Comparison of ENCODE assay signal across 8 mouse cellular contexts in the genomic region with DNA sequence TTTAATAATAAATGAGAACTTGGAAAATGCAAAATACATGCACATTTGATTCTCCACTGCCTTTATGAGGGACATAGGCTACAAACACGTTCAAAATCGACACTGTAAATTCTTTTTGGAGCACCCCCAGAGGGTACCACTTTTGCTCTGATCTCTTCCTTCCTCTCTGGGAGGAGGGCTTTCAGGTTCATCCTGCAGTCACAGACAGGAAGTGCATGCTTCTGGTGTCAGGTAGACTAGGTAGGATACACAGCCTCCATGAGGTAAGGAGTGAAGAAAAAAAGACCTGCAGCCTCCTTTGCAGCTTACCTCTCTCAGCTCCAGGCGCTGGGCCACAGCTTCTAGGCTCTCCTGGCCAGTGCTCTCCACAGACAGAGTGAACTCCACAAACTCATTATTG. TPM values are rescaled to one million over a fixed set of nuclear protein-coding genes. Genes with fewer than 3 reads are reported as not detected.
DNase-seq lines count a peak whose midpoint lies in the region; ATAC-seq and TF ChIP-seq lines count a peak whose summit lies in the region.

No protein-coding gene starts in this region.

- DNase-seq in heart, postnatal 4 days: no peak
- DNase-seq in G1E (ENCODE audit: low spot score): no peak
- DNase-seq in midbrain, embryonic 10.5 days (ENCODE audit: low spot score): no peak
- no peak for DNase-seq in embryo, embryonic 10 days (ENCODE audit: low spot score)
- no peak for DNase-seq in right cerebral cortex, adult 2 months (ENCODE audit: low spot score in 2 of 2)
- DNase-seq in ovary, postnatal 36 days (ENCODE audit: low spot score): no peak

- no peak for TF ChIP-seq CTCF in G1E (IDR thresholded peaks at IDR 0.05; ENCODE audit: low read depth, low read length)

- H3K36me3 ChIP-seq in heart, embryonic 14.5 days (ENCODE audit: control insufficient read depth, insufficient read depth, low read length): peaks cover 16% of the 10 kb centered on the region; the same call in 1 of the 2 replicates
- H3K36me3 ChIP-seq in G1E (replicated peaks): peaks cover 31% of the 10 kb centered on the region
- no peaks in the 10 kb centered on the region for H3K36me3 ChIP-seq in hindbrain, embryonic 13.5 days
- peaks cover 22% of the 10 kb centered on the region for H3K36me3 ChIP-seq in midbrain, embryonic 10.5 days

- H3K4me3 ChIP-seq in heart, embryonic 14.5 days (ENCODE audit: control insufficient read depth in 1 of 2, insufficient read depth in 1 of 2, low read depth in 1 of 2, low read length in 2 of 2): peak overlapping the region in 1 of 2 experiments; percentile 23; a peak in 1 of 4 replicates
- peak overlapping the region; percentile 73 for H3K4me3 ChIP-seq in G1E (ENCODE audit: low read depth, low read length)
- H3K4me3 ChIP-seq in hindbrain, embryonic 13.5 days: peak overlapping the region; percentile 59
- peak overlapping the region; percentile 87 for H3K4me3 ChIP-seq in midbrain, embryonic 10.5 days

- no peaks in the 10 kb centered on the region for H3K27me3 ChIP-seq in heart, embryonic 14.5 days (ENCODE audit: control insufficient read depth, insufficient read depth, low read length)
- H3K27me3 ChIP-seq in G1E (ENCODE audit: insufficient read depth, low read length): no peaks in the 10 kb centered on the region
- peaks cover 18% of the 10 kb centered on the region for H3K27me3 ChIP-seq in hindbrain, embryonic 13.5 days
- H3K27me3 ChIP-seq in midbrain, embryonic 10.5 days (ENCODE audit: low read depth, poor library complexity, severe bottlenecking): peaks cover 16% of the 10 kb centered on the region

- peak overlapping the region; percentile 19; the same call in 1 of the 2 replicates for H3K9ac ChIP-seq in heart, embryonic 14.5 days (ENCODE audit: low read length)
- H3K9ac ChIP-seq in hindbrain, embryonic 13.5 days: peak overlapping the region; percentile 78

- H3K9me3 ChIP-seq in heart, embryonic 14.5 days (ENCODE audit: control insufficient read depth, low read length): no peaks in the 10 kb centered on the region
- H3K9me3 ChIP-seq in G1E (replicated peaks): no peaks in the 10 kb centered on the region
- H3K9me3 ChIP-seq in hindbrain, embryonic 13.5 days: no peaks in the 10 kb centered on the region
- no peaks in the 10 kb centered on the region for H3K9me3 ChIP-seq in midbrain, embryonic 10.5 days (replicated peaks)

- H3K4me2 ChIP-seq in heart, embryonic 14.5 days (ENCODE audit: low read length): peak overlapping the region; percentile 88
- H3K4me2 ChIP-seq in hindbrain, embryonic 13.5 days: peak overlapping the region; percentile 71

- ATAC-seq in heart, embryonic 14.5 days (ENCODE audit: insufficient number of reproducible peaks, insufficient read depth, low FRiP score, low read depth): no peak
- ATAC-seq in G1E (ENCODE audit: extremely low read depth, insufficient number of reproducible peaks, low FRiP score, poor library complexity, severe bottlenecking): no peak
- no peak for ATAC-seq in hindbrain, embryonic 13.5 days (ENCODE audit: low FRiP score)

- H3K4me1 ChIP-seq in heart, embryonic 14.5 days (ENCODE audit: control insufficient read depth in 2 of 2, insufficient read depth in 2 of 2, low read length in 2 of 2): peaks cover 13 to 18% of the 10 kb centered on the region in 2 experiments
- H3K4me1 ChIP-seq in G1E (ENCODE audit: insufficient read depth, low read depth, low read length): peaks cover 48% of the 10 kb centered on the region
- H3K4me1 ChIP-seq in hindbrain, embryonic 13.5 days (replicated peaks): peaks cover 38% of the 10 kb centered on the region
- peaks cover 38% of the 10 kb centered on the region for H3K4me1 ChIP-seq in midbrain, embryonic 10.5 days

- no peak overlapping the region for H3K27ac ChIP-seq in heart, embryonic 14.5 days (replicated peaks in 1 of 2; ENCODE audit: control insufficient read depth in 1 of 2, insufficient read depth in 1 of 2, low read depth in 2 of 2, low read length in 2 of 2)
- H3K27ac ChIP-seq in hindbrain, embryonic 13.5 days: no peak overlapping the region
- H3K27ac ChIP-seq in midbrain, embryonic 10.5 days (replicated peaks): no peak overlapping the region

- 62% methylated on average over 3 of the region's 3 CpGs for WGBS in heart, embryonic 14.5 days
- WGBS in hindbrain, embryonic 13.5 days: 75% methylated on average over 3 of the region's 3 CpGs
- 77% methylated on average over 3 of the region's 3 CpGs for WGBS in midbrain, embryonic 10.5 days

RNA-seq across cellular contexts. Expression of gene Ptpn21, which starts 4.0 kb away (rescaled TPM):
- 14.1 and 14.4 TPM in 2 replicates for polyA plus RNA-seq in heart, embryonic 14.5 days (2014; fragmentation: Nextera tagmentation; extraction: Ambion mirVana)
- total RNA-seq in heart, postnatal 4 days (2021): 10 to 100 TPM; 31.1 to 35.9 TPM
- total RNA-seq in G1E (2014; fragmentation: Nextera tagmentation) (35.4 and 36.5 TPM in 2 replicates), G1E (2017) (7.2 and 7.7 TPM in 2 replicates)
- polyA plus RNA-seq in G1E (2012): 6.7 and 9.0 TPM in 2 replicates
- 4.3 and 4.7 TPM in 2 replicates for polyA plus RNA-seq in hindbrain, embryonic 13.5 days (2015; fragmentation: Nextera tagmentation; extraction: Ambion mirVana)
- 5.6 and 7.2 TPM in 2 replicates for polyA plus RNA-seq in midbrain, embryonic 10.5 days (2016; fragmentation: Nextera tagmentation; extraction: Ambion mirVana)

RNA-seq across cellular contexts. Expression of gene Zc3h14, which starts 13.6 kb away (rescaled TPM):
- 99.9 and 102 TPM in 2 replicates for polyA plus RNA-seq in heart, embryonic 14.5 days (2014; fragmentation: Nextera tagmentation; extraction: Ambion mirVana)
- 10 to 100 TPM; 83.9 to 87.2 TPM for total RNA-seq in heart, postnatal 4 days (2021)
- total RNA-seq in G1E (2014; fragmentation: Nextera tagmentation) (667 and 789 TPM in 2 replicates), G1E (2017) (226 and 228 TPM in 2 replicates)
- 16.1 and 19.5 TPM in 2 replicates for polyA plus RNA-seq in G1E (2012)
- 112 and 118 TPM in 2 replicates for polyA plus RNA-seq in hindbrain, embryonic 13.5 days (2015; fragmentation: Nextera tagmentation; extraction: Ambion mirVana)
- 135 and 139 TPM in 2 replicates for polyA plus RNA-seq in midbrain, embryonic 10.5 days (2016; fragmentation: Nextera tagmentation; extraction: Ambion mirVana)
